Mouse (Mus musculus) testis, adult 2 months (tissue): ENCODE measurements around the gene Hectd2. TPM values are rescaled to one million over a fixed set of nuclear protein-coding genes. Genes with fewer than 3 reads are reported as not detected.
A peak's percentile ranks its signal among the peaks of the same experiment; 100 is the strongest.

Source experiments
- H3K27ac ChIP-seq: fragments of 200-500 bp; 2 replicates; pipeline ENCODE4 v1.5.1; 2012; ENCODE audit warnings: low read depth, low read length; ENCODE audit not compliant: control insufficient read depth, insufficient read depth
- H3K27me3 ChIP-seq: fragments of 200-500 bp; 2 replicates; pipeline ENCODE4 v1.6.1; 2012; ENCODE audit warnings: mild to moderate bottlenecking, low read length, moderate library complexity; ENCODE audit not compliant: control insufficient read depth, insufficient read depth
- H3K36me3 ChIP-seq: fragments of 200-500 bp; 2 replicates; pipeline ENCODE4 v1.6.1; 2012; ENCODE audit warnings: mild to moderate bottlenecking, low read length; ENCODE audit not compliant: control insufficient read depth, insufficient read depth
- H3K4me1 ChIP-seq: fragments of 200-500 bp; 2 replicates; pipeline ENCODE4 v1.6.1; 2012; ENCODE audit warnings: low read length; ENCODE audit not compliant: control insufficient read depth, insufficient read depth
- H3K4me3 ChIP-seq: fragments of 200-500 bp; 2 replicates; pipeline ENCODE4 v1.5.1; 2012; ENCODE audit warnings: low read depth, mild to moderate bottlenecking, low read length, moderate library complexity, mixed read lengths; ENCODE audit not compliant: control insufficient read depth
- CTCF ChIP-seq: fragments of 200-500 bp; IDR thresholded peaks from 2 replicates; pipeline ENCODE4 v1.5.1; 2012; ENCODE audit warnings: low read depth, mild to moderate bottlenecking, inconsistent platforms, low read length, moderate library complexity; ENCODE audit not compliant: control insufficient read depth, insufficient read depth, insufficient replicate concordance
- POLR2A ChIP-seq: fragments of 200-500 bp; IDR thresholded peaks from 2 replicates; pipeline ENCODE4 v1.6.1; 2012; ENCODE audit warnings: low read depth, mild to moderate bottlenecking, inconsistent platforms, low read length, moderate library complexity; ENCODE audit not compliant: control insufficient read depth
- polyA plus RNA-seq: library from polyadenylated mRNA; depleted of rRNA; stranded (reverse); fragments of >200 nt; gene quantifications from 2 replicates; pipeline ENCODE4 v1.2.3, GENCODE M21; 2012; rRNA removed

Gene Hectd2
- polyA plus RNA-seq: 10.3 and 15.9 TPM in 2 replicates

GRCm38 (mm10) chr19:36554046-36554784, at the start of gene Hectd2:
Gene Hectd2 (plus strand): TSS chr19:36554639.
- Histone ChIP-seq H3K36me3 (no peaks in the 10 kb centered on the region), H3K27me3 (no peaks in the 10 kb centered on the region), H3K27ac (peak within 1 kb of the TSS; percentile 99), H3K4me1 (no peaks in the 10 kb centered on the region), H3K4me3 (peak within 1 kb of the TSS; percentile 100)
- no peak for TF ChIP-seq CTCF
- no peak for TF ChIP-seq POLR2A

GRCm38 (mm10) chr19:36504716-36505115, 49.7 kb upstream of the Hectd2 start:
- TF ChIP-seq POLR2A (no peak), CTCF (no peak)
- Histone ChIP-seq H3K27ac (no peak overlapping the region), H3K4me1 (no peaks in the 10 kb centered on the region), H3K27me3 (no peaks in the 10 kb centered on the region), H3K4me3 (no peak overlapping the region), H3K36me3 (no peaks in the 10 kb centered on the region)

- TF ChIP-seq CTCF (no peak), POLR2A (no peak)
- Histone ChIP-seq H3K36me3 (no peaks in the 10 kb centered on the region), H3K27ac (no peak overlapping the region)
Observed at GRCm38 (mm10) chr19:36511305-36511704, 43.1 kb upstream of the Hectd2 start.

GRCm38 (mm10) chr19:36518461-36518860, 36.0 kb upstream of the Hectd2 start:
- TF ChIP-seq CTCF (no peak), POLR2A (no peak)
- Histone ChIP-seq H3K4me3 (no peak overlapping the region), H3K27ac (peak overlapping the region; percentile 36; the same call in 1 of the 2 replicates), H3K36me3 (no peaks in the 10 kb centered on the region), H3K27me3 (no peaks in the 10 kb centered on the region), H3K4me1 (no peaks in the 10 kb centered on the region)

More at GRCm38 (mm10) chr19:36511305-36511704, 43.1 kb upstream of the Hectd2 start:
- Histone ChIP-seq H3K4me1 (no peaks in the 10 kb centered on the region), H3K27me3 (no peaks in the 10 kb centered on the region), H3K4me3 (no peak overlapping the region)

GRCm38 (mm10) chr19:36521568-36521967, 32.9 kb upstream of the Hectd2 start:
- TF ChIP-seq POLR2A: no peak
- no peaks in the 10 kb centered on the region for H3K36me3 ChIP-seq
- no peaks in the 10 kb centered on the region for H3K4me1 ChIP-seq
- H3K27me3 ChIP-seq: no peaks in the 10 kb centered on the region
- H3K4me3 ChIP-seq: no peak overlapping the region
- H3K27ac ChIP-seq: no peak overlapping the region

- TF ChIP-seq CTCF: no peak
- no peak for TF ChIP-seq POLR2A
Observed at GRCm38 (mm10) chr19:36522558-36523195, 31.8 kb upstream of the Hectd2 start.

GRCm38 (mm10) chr19:36525071-36525470, 29.4 kb upstream of the Hectd2 start:
- no peaks in the 10 kb centered on the region for H3K4me1 ChIP-seq
- H3K27ac ChIP-seq: no peak overlapping the region
- no peaks in the 10 kb centered on the region for H3K36me3 ChIP-seq
- no peak overlapping the region for H3K4me3 ChIP-seq
- TF ChIP-seq CTCF (no peak), POLR2A (no peak)
- H3K27me3 ChIP-seq: no peaks in the 10 kb centered on the region

More at GRCm38 (mm10) chr19:36522558-36523195, 31.8 kb upstream of the Hectd2 start:
- H3K36me3 ChIP-seq: no peaks in the 10 kb centered on the region
- H3K4me1 ChIP-seq: no peaks in the 10 kb centered on the region
- H3K27me3 ChIP-seq: no peaks in the 10 kb centered on the region
- H3K4me3 ChIP-seq: no peak overlapping the region
- no peak overlapping the region for H3K27ac ChIP-seq
